Mouse (Mus musculus): ENCODE results near the gene Spata31d1d.
"Not testable (repeated sequence)": the region's sequence is repeated elsewhere in the genome, so short reads cannot be mapped to it uniquely, and the experiment has no call there.

The Spata31d1d gene

DNA sequence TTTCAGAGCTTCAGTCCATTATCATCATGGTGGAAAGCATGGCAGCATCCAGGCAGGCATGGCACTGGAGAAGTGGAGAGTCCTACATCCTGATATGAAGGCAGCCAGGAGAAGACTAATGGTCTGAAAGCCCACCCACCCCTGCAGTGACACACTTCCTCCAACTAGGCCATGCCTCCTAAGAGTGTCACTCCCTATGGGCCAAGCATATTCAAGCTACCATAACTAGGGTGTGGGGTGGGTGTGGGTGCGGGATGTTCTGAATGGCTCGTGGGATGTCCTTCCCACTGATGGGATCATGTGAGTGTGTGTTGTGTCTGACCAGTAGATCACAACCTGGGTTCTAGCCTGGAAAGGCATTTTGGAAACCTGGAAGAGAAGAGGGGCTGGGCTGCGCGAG is 2.4 kb upstream of the Spata31d1d start:
- peak; percentile 33 for DNase-seq (ENCODE audit: low read depth, low spot score)

DNA sequence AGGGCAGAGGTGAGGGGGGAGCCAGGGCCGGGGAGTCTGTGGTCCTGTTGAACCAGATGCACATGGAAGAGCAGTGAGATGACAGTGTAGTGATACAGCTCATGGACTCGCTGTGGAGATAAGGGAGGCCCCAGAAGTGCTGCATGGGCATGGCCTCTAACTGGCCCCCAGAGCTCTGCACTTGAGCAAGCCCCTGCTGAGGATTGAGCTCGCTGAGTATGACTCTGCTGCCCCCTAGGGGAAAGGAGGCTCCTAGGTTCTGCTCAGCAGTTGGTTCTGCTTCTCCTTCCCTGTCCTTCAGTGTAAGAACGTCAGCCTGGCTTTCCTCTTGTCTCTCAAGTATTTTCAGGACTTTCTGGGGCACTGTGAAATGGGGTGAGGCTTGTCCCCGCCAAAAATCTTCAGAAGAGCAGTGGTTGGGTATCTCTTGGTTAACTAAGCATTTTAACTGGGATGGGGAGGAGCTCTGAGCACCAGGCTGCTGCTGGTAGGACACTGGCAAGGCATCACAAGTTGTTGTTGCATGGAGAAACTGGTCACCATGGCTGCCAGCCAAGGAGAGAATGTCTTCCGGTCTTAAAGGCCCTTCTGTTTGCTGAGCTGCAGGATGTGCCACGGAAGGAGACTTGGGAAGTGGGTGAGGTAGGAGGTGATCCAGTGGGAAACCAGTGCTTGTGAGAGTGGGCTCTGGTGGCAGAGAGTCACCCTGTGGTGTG is 3.0 kb downstream of the Spata31d1d start:
- peak; percentile 88 for DNase-seq (ENCODE audit: low read depth, low spot score)

DNA sequence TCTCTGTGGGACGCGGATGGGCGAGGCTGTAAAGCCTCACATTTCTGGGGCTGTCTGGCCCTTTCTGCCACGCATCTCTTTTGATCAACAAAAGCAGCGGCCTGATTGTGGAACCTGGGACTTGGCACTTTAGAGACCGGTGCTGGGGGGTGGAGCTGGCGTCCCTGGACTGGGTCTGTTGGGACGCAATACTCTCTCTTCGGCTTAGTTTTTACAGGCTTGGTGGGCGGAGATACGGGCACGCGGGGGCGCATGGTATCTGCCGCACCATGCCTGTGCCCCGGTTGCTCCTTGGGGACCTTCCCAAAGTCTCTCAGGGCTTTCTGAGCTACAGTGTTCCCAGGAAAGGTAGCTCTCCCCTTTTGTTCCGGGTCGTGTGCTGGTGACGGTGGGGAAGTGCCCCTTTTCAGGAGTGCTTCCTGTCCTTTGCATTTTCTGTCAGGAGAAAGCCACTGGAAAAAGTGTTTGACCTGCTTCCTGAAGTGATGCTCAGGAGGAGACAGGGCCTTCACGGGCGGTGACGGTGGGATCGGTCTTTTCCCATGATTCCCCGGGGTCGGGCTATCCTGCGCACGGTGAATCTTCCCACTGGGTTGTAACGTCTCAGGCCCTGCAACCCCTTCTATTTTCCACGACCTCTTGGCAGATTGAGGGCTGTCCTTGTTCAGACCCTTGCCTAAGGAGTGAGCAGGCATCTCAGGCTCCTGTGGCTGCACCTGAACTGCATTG is 5.2 kb downstream of the Spata31d1d start:
- peak; percentile 60 for DNase-seq (ENCODE audit: low read depth, low spot score)

DNA sequence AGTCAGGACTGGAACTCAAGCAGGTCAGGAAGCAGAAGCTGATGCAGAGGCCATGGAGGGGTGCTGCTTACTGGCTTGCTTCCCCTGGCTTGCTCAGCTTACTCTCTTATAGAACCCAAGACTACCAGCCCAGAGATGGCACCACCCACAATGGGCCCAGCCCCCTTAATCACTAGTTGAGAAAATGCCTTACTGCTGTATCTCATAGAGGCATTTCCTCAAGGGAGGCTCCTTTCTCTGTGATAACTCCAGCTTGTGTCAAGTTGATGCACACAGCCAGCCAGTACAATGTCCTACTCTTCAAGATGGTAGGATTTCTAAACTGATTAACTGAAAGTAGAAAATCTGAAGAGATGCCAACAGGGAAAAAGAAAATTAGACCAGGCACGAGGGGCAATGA is 9.5 kb downstream of the Spata31d1d start:
- DNase-seq (ENCODE audit: low read depth, low spot score) = not testable (repeated sequence)

DNA sequence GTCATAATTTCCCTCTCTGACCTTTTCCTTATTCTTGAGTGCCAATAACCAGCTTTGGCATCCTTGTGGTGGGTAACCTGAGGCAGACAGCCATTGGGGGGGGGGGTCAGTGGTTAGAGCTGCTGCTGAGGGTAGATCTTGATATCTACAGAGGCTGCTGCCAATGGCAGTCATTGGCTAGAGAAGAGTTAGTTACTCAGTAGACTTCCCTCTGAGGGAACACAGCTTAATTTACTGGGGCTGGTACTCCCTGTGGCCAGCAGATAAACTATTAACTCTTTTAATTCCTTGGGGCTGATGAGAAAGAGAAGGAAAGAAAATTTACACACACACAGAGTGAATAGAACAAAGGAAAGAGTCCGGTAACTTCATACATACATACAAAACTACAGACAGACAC is 12.1 kb downstream of the Spata31d1d start:
- no peak for DNase-seq (ENCODE audit: low read depth, low spot score)

DNA sequence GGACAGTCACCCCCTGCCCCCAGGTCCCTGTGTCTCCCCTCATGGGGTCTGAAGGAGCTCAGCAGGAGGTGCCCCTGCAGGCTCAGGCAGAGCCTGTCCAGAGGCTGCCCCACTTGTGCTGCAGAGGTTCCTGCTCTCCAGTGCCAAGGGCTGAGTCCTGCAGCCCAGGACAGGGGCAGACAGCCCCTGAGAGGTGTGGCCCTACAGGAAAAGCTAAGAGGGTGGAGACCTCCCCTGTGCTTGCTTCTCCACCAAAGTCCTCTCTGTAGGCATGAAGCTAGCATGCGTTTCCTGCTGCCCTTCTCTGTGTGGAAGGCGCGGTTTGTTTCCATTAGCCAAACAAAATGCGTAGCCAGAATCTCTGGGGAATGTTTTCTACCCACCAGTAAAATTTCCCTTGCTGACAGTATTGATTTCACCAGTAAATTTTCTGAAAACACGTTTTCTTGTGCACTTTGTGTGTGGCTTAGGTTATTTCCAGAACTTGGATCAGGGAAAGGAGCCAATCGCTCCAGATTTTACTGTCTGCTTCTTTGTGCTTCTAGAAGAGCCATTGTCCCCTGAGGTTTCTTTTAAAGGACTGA is 12.6 kb downstream of the Spata31d1d start:
- not testable (repeated sequence) for DNase-seq (ENCODE audit: low read depth, low spot score)

DNA sequence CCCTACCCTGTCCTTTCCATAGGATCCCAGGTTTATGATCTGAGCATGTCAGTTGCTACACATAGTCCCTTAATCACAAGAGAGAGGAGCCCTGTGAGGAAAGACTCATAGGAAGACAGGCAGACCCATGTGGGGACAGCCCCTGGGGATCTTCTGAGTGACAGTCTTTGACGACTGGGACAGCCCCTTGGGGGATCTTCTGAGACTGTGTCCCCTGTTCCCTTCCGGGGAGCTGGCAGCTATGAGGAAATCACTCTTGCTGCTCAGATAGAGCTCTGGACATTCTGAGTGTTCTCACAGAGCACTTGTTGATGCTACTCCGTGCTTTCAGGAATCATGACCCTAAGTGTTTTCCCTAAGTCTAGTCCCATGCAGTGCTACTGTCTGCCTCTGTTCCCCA is 17.8 kb downstream of the Spata31d1d start:
- no peak for DNase-seq (ENCODE audit: low read depth, low spot score)

DNA sequence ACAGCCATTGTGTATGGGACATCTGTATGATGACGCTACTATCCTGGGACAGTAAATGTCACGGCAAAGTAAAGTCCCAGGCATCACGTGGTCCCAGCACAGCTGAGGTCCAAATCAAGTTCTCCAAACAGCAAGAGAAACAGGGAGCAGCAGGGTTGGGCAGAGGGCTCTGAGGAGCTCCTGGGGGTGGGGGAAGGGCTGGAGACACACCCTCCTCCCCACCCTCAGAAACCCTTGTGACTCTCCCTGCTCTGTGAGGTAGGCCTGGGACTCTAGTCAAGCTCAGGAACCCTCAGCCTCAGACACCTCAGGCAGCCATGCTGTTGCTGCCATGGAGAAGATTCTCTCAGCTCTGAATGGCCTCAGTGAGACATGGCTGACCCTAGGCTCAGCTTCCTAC is 19.6 kb downstream of the Spata31d1d start, which contains the start of gene Spata31d1b:
Gene Spata31d1b (plus strand): TSS at position 301 of the 400 bp plus-strand sequence.
- DNase-seq (ENCODE audit: low read depth, low spot score) = peak; percentile 58

DNA sequence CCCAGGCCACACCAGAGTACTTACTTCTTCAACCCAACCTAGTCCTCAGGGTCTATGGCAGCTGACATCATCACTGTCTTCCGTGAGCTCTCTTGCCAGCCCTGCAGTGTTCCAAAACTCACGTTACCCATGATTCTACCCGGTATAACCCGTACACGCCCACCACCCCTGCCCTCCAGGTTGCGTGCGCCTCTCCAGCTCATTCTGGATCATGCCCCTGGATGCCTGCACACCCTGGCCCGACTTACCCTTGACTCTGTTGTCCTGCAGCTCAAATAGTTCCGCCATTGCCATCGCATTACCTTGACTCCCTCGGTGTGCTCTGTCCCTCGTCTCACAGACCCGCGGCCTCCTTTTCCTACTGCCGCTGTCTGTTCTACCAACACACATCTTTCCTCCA is 21.3 kb downstream of the Spata31d1d start, which contains the start of gene Spata31d1a:
Gene Spata31d1a (minus strand): TSS at position 101 of the 400 bp plus-strand sequence.
- DNase-seq (ENCODE audit: low read depth, low spot score) = peak; percentile 45

DNA sequence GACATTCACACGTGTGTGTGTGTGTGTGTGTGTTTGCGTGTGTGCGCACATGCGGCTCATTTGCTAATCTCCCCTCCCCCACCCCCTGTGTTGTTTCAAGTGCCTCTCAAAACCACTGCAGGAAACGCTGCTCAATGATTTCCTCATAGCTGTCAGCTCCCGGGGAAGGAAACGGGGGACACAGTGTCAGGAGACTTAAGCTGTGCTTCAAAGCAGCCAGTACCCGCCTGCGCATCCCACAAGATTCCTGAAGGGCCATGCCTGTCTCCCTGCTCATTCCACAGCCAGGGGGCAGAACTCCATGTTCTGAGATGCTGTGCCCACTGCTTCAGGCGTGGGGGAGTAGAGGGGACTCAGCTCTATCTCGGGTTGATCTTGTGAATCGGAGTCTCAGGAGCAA is 27.0 kb downstream of the Spata31d1d start:
- peak; percentile 37 for DNase-seq (ENCODE audit: low read depth, low spot score)

DNA sequence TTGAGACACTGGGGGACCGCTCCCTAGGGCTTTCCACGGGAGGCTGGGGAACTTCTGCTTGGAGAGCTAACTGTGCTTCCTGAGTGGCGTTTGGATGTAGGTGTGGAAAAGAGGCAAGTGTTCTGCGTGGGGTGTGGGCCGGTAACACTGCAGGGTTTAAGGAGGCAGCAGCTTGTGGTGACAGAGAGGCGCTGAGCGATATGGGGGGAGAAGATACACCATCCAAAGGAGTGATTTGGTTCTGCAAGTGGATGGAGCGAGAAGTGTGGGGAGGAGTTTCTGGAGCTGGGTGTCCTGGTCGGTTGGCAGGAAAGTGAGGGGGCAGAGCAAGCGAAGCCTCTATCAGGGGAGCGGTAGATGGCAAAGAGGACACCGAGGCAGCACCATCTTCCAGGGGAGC is 28.0 kb downstream of the Spata31d1d start:
- DNase-seq (ENCODE audit: low read depth, low spot score) = no peak

DNA sequence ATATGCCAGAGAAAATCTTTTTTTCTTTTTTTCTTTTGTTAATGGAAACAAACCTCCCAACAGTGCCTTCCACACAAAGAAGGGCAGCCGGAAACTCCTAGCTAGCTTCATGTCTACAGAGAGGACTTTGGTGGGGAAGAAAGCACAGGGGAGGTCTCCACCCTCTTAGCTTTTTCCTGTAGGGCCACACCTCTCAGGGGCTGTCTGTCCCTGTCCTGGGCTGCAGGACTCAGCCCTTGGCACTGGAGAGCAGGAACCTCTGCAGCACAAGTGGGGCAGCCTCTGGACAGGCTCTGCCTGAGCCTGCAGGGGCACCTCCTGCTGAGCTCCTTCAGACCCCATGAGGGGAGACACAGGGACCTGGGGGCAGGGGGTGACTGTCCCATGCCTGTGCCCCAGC is 31.4 kb downstream of the Spata31d1d start:
- DNase-seq (ENCODE audit: low read depth, low spot score) = peak; percentile 18

DNA sequence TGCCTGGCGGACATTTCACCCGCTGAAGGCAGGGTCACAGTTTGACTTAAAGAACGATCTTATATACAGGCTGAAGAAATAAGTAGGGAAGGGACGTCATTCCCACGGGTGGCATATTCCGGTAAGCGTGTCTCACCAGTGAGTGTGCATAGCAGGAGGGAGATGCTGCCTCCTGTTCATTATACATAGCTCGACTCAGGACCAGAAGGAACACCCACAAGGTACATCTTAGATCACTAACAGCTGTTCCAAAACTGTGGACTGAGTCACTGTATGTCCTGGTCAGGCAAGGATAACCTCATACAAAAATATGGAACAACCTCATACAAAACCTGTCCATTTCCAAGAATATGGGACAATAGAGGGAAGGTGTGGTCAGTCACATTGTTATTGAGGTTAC is 32.4 kb downstream of the Spata31d1d start:
- DNase-seq (ENCODE audit: low read depth, low spot score) = no peak

DNA sequence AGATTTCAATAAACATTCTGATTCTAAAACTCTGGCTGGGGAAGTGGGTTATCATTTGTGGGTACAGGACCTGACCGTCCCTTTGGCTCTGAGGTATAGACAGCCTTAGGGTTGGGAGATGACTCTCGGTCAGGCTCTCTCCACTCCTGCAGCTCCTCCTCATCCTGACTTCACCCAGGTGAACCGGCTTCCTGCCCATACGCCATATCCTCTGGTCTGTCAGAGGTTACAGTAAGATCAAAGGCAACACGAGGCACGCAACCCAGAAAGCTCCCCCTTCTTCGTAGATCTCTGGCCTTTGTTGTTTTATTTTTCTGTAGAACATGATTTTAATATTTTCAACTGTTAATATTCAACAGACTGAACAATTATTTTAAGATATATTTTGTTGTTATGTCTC is 35.8 kb downstream of the Spata31d1d start:
- no peak for DNase-seq (ENCODE audit: low read depth, low spot score)

DNA sequence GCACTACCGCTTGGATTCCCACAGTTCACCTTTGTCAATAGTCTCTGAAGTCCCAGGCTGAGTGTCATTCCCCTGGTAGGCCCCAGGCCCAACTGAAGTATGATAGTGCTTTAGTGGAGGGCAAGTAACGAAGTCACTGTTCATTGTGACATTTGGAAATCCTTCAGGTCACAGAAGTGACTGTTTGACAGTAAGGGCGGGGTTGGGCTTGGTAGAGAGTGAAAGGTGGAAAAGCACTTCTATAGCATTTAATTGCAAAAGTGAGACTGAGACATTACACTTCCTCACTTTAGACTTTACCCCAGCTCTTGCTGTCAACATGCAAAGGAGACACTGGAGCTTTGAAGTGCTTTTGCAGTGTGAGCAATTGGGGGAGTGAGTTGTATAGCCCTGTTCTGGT is 37.5 kb downstream of the Spata31d1d start, which contains the start of gene 4921517D22Rik:
Gene 4921517D22Rik (minus strand): TSS at position 101 of the 400 bp plus-strand sequence.
- no peak for DNase-seq (ENCODE audit: low read depth, low spot score)

DNA sequence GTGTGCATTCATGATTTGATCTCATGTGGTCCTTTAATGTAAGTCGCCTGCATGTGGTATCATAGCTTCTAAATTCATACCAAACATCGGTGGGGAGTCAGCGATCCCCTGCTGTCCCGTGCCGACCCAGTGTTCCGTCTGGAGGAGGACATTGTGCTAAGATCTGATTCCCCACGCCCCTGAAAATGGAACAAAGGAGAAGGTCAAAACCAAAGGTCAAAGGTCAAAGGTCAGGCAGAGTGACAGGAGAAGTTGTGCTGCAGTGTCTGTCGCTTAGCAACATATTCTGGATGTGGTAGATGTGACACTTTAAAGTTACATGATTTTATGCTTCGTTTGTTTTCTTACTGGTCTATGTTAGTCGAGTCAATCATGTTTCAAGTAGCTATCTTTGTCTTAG is 40.1 kb downstream of the Spata31d1d start:
- DNase-seq (ENCODE audit: low read depth, low spot score) = peak; percentile 70

DNA sequence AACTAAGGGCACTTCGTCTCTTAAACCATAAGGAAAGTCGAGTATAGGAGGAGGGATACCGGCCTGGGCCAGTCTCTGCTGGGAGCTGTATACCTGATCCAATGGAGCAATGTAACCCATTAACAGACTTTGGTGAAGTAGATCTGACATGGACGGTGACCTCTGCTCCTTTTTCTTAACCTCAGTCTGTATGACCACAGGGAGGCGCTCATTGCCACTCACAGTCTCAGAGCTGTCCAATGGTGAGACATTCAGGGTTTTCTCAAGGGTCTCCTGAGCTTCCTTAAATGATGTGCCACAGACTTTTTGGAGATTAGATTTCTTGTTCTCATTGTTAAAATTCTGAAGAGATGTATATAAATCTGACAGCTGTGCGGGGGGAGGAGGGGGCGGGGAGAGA is 41.0 kb downstream of the Spata31d1d start:
- DNase-seq (ENCODE audit: low read depth, low spot score) = peak; percentile 56

DNA sequence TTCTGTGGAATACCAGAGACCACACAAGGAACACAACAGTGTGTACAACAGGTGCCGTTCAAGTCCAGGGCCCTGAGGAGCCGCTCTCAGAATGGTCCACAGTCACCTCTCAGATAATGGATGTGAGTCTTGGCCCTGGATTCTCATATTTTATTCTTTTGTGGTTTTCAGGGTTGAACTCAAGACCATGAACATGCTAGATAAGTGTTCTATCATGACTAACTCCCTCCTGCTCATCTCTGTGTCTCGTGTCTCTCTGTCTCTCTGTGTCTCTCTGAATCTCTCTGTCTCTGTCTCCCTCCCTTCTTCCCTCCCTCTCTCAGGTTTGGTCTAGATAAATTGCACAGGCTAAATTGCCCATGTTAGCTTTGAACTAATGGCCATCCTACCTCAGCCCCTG is 41.7 kb downstream of the Spata31d1d start:
- no peak for DNase-seq (ENCODE audit: low read depth, low spot score)

DNA sequence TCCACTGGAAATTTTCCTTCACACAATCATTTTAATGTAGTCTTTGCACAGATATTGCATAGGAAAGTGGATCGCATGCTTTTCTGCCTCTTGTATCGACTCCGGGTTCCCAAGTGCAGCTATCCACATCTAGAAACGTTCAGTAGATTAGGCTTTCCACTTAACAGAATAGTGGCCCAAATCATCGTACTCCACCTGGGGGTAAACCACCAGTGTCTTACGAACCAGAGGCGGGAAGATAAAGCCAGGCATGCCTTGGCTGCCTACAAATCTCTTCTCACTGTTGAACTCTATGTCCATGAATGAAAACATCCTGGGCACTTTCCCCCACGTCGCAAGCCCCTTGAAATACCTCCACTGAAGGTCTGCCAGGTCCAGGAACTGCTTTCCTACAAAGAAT is 42.2 kb downstream of the Spata31d1d start:
- DNase-seq (ENCODE audit: low read depth, low spot score) = no peak

DNA sequence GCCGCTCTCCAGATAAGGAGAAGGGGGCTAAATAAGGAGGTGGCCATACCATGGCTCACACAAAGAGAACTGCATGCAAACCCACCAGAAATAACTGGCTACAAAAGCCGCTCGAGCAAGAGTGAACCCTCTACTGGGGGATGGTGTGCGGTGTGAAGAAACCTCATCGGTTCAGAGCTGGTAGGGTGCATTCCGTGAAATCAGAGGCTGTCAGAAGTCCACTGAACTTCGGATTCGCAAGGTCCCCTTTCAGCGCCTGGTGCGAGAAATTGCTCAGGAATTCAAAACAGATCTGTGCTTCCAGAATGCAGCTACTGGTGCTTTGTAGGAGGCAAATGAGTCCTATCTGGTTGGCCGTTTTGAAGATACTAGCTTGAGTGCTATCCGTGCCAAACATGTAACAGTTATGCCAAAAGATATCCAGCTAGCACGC is 43.2 kb downstream of the Spata31d1d start:
- DNase-seq (ENCODE audit: low read depth, low spot score) = no peak

DNA sequence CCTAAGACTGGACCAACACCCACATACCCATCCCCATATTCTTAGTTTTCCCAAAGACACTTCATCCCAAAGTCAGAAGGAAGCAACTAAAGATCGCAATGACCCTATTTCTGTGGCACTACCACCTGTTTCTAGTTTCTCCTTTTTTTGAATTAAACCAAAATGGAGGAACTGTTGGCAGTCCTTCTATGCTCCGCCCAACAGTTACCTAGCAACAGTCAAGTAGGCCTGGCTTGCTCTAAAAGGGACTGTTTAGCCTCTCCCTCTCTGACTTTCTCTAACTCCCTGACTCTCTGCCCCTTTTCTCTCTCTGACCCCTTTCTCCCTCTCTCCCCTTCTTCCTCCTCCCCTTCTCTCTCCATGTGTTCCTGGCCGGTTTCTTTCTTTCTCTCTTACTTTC is 46.3 kb downstream of the Spata31d1d start:
- DNase-seq (ENCODE audit: low read depth, low spot score) = peak; percentile 73

DNA sequence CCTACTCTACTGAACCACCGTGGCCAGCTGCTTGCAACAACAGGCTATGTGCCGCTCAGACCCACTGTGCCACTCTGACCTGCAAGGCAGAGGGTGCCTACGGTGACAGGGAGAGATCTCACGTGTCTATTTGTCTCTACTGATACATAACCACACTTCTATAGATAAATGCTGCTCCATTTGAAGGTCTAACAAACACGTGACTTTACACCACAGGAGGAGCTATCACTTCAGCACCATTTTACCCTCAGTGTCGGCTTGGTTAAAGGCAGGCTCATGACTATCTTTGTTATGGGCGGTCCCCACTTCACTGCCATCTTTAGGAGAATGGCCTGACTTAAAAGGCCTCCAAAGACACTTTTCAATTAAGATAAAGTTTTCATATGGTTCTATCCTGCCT is 48.9 kb downstream of the Spata31d1d start:
- peak; percentile 79 for DNase-seq (ENCODE audit: low read depth, low spot score)

Measured in ZHBTc4 (cell line).